Mouse (Mus musculus) testis, adult 2 months (tissue): Measurements from ENCODE around the gene Ccnd1.

ENCODE experiments used
- CTCF ChIP-seq: fragments of 200-500 bp; IDR thresholded peaks from 2 replicates; pipeline ENCODE4 v1.5.1; 2012; ENCODE audit warnings: low read depth, mild to moderate bottlenecking, inconsistent platforms, low read length, moderate library complexity; ENCODE audit not compliant: control insufficient read depth, insufficient read depth, insufficient replicate concordance
- POLR2A ChIP-seq: fragments of 200-500 bp; IDR thresholded peaks from 2 replicates; pipeline ENCODE4 v1.6.1; 2012; ENCODE audit warnings: low read depth, mild to moderate bottlenecking, inconsistent platforms, low read length, moderate library complexity; ENCODE audit not compliant: control insufficient read depth

GRCm38 (mm10) chr7:144971769-144972168 is 32.0 kb upstream of the Ccnd1 start:
- TF ChIP-seq POLR2A (no peak), CTCF (no peak)
